Mouse (Mus musculus) right cerebral cortex, adult 18-20 months (tissue): Measurements from ENCODE around the gene Crcp.

Experiments
- DNase-seq: peaks from one replicate; pipeline ENCODE4 v3.0.0; 2022; ENCODE audit warnings: mixed read lengths

Crcp gene

DNA sequence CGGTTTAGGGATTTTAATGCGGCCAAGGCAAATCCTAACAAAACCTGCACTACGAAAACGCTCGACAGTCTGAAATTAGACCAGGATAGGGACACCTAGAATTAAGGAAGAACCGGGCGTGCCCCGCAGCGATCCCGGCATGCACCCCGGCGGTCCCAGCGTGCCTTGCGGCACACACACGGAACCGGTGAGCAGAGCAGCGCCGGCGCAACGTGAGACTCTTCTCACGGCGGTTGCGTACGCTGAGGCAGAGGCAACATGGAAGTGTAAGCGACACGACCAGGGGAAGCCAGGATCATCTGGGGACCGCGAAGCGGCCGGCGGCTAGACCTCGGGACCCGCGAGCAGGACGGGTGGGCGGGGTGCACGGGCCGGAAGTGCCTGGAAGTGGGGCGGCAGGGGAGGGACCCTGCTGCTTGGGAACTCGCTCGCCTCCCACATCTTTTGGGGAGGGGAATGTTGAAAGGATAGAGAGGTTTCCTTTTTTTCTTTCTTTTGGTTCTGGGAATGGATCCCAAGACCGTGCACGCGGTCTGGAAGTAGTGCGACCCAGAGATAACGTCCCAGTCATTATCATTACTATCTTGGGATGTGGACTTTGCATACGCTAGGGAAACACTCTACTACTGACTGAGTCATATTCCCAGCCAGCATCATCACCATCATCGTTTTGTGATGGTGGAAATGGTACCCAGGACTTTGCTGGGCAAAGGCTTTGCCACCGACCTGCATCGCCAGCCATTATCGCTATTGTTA is at the start of gene Crcp, which contains the start of gene Asl:
Crcp (plus strand) TSS at position 149 of the 756 bp plus-strand sequence.
Asl (minus strand) TSS at position 106 of the 756 bp plus-strand sequence.
- DNase-seq, result peak; percentile 93

GRCm38 (mm10) chr5:129980216-129980615 is 48.9 kb upstream of the Crcp start:
- no peak for DNase-seq

DNA sequence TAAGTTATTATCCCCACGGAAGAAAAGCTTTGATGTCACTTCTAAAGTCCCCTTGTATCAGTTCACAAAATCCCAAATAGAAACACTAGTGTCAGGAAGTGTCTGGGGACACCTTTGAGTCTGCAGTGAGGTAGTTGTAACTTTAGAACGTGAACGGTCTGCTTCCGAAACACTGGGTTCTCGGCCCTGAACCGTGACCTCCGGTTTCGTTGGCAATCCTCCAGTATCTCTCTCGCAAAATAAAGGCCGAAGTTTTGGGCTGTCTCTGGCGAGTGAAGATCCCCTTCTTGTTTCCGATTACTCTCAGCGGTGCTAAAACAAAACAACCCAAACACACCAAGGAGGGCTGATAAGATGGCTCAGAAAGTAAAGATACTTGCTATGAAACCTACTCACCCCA is 39.7 kb upstream of the Crcp start:
- no peak for DNase-seq

DNA sequence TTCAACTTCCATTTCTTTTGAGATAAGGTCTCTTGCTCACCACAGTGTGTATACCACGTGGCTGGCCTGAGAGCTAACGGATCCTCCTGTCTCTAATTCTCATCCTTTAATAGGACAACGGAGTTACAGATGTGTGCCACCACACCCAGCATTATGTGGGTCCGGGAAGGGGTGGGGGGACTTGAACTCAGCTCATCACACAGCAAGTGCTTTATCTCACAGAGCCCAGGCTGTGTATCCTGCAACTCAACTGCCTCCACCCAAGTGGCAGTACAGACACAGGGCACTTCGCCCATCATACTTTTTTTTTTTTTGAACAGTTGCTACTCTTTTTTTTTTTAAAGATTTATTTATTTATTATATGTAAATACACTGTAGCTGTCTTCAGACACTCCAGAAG is 37.2 kb upstream of the Crcp start:
- no peak for DNase-seq

GRCm38 (mm10) chr5:129993374-129993773 is 35.7 kb upstream of the Crcp start:
- DNase-seq, result no peak

DNA sequence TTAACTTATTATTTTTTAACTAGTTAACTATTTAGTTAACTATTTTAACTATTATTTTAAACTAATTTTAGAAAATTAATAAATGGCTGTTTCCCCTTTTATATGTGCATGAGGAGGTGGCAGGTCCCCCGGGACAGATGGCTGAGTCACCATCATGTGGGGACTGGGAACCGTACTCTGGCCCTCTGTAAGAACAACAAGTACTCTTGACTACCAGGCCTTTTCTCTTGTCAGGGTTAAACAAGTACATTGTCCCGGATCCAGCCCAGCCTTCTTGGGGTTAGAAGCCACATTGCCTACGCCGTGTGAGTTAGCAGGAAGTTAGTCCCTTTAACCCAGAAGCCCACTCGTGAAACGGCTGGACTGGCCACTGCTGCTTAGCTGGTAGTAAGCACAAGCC is 34.1 kb upstream of the Crcp start:
- DNase-seq, result no peak

GRCm38 (mm10) chr5:129997700-129998099 is 31.4 kb upstream of the Crcp start:
- DNase-seq, result no peak

DNA sequence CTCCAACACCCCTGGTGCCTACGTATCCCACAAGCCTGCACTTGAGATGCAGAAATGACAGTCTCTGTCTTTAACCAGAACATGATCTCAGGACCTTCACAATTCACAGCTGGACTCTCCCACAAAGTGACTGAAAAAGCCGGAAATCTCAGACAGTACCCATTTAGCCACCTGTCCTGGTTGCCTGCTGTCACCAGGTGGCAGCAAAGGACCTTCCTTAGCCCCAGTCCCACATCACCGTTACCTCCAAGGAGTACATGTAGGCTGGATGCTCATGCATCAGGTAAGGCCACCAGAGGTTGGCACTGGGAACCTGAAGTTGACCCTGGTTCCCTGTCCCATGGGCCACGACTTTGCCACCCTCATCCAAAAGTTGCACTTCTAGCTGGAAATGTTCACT is 30.0 kb upstream of the Crcp start:
- peak; percentile 60 for DNase-seq

- DNase-seq, result no peak
Measured at GRCm38 (mm10) chr5:130000735-130001134, 28.4 kb upstream of the Crcp start.

DNA sequence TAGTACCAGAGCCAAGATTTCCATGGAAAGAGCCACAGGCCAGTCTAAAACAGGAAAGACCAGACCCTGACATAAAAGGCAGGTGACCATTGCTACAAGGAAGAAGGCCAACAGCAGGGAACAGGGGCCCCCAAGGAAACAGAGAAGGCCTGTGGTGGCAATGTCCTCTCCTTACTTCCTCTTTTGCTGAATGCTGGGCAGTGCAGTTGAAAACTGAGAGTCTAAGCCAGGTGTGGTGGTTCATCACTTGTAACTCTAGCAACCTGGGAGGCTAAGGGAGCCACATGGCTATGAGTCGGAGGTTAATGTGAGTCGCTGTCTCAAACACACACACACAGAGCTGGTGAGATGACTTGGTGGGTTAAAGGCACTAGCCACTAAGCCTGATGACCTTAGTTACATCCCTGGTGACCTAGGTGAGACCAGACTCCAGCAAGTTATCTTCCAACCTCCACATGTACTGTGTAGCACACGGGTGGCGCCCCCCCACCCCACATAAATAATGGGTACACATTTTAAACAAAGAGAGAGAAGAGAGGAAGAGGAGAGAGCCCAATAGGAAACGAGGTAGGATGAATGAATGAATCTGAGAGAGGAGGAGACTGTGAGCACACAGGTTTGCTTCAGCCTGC is 27.6 kb upstream of the Crcp start:
- DNase-seq, result no peak

DNA sequence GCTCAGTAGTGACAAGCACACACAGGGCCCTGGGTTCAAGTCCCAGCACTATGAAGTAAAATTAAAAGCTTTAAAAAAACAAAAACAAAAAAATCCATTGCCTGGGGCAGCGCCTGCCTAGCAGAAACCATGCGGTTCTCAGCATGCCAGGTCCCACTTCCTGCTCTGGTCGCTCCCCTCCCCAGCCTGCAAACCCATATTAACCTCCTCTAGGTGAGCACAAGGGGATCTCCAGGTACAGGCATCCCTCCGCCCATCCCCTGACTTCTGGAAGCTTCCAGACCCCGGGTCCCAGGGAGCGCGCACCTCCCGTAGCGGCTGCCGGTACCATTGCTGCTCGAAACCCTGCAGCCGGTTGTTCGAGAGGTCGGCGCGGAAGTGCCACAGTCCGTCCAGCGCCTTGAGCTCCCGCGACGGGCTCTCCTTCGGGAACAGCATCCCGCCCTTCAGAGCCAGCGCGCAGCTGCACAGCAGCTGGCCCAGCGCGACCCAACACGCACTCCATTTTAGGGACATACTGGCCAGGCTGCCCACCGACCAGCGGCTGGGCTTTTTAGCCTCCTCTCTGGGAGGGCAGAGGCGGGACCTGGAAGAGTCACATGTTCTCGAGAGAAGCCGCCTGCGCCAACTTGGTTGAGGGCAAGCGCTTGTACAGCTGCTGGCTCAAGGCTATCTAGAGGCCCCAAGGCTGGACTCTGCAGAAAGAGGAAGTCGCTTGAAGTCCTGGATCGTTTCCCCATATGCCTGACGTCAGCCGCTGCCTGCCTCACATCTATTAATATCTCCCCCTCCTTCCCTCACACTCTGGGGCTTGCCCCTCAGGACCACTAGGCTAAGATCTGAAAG is 26.6 kb upstream of the Crcp start, which contains the start of gene Gusb:
Gusb (minus strand) TSS at position 749 of the 846 bp plus-strand sequence.
- DNase-seq, result peak; percentile 70

- no peak for DNase-seq
Measured at GRCm38 (mm10) chr5:130003229-130003628, 25.9 kb upstream of the Crcp start.

DNA sequence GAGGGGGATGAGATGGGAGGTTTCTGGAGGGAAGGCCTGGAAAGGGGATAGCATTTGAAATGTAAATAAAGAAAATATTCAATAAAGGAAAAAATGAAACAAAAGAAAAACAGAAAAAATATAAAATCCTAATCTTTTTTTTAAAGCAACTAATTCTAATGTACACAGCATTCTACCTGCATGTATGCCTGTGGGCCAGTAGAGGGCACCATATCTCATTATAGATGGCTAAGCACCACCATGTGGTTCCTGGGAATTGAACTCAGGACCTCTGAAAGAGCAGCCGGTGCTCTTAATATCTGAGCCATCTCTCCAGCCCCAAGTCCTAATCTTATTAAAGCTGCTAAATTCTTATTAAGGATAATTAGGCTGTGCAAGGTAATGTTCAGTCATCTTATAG is 21.7 kb upstream of the Crcp start:
- DNase-seq, result no peak

GRCm38 (mm10) chr5:130008034-130008590 is 21.0 kb upstream of the Crcp start:
- no peak for DNase-seq

DNA sequence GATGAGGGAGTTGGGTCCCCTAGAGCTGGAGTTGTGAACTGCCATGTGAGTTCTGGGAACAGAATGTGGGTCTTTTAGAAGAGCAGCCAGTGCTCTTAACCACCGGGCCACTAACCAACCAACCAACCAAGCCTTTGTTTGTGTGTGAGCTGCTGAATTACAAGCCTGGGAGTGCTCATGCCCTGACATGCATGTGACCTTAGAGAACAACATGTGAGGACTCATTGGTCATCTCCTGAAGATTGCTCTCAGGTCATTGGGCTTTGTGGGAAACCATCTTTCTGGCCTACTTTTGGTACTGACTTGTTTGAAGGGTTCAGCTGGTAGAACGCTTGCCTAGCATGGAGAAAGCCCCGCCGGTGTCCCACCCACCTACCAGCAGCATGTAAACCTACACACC is 19.3 kb upstream of the Crcp start:
- DNase-seq, result no peak

GRCm38 (mm10) chr5:130010961-130011360 is 18.1 kb upstream of the Crcp start:
- no peak for DNase-seq

GRCm38 (mm10) chr5:130015104-130015503 is 14.0 kb upstream of the Crcp start:
- DNase-seq, result no peak

GRCm38 (mm10) chr5:130019461-130019860 is 9.6 kb upstream of the Crcp start:
- DNase-seq, result no peak

GRCm38 (mm10) chr5:130021361-130021966 is 7.6 kb upstream of the Crcp start:
- DNase-seq, result no peak

DNA sequence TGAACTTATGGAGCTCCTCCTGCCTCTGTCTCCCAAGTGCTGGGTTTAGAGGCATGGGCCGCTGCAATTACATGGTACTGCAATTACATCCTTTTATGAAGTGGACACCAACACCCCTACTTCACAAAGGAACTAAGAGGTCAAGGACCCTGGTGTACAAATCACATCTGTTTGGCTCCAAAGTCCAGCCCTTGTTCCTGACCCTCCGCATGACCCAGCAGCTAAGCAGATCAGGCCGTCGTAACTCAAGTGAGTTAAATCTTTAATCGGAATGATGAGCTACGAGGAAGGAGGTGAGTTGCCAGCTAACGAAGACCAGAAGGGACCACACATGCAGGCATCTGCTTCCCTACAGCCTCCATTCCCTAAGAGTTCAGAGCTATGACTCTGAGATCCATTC is 6.7 kb upstream of the Crcp start:
- no peak for DNase-seq

DNA sequence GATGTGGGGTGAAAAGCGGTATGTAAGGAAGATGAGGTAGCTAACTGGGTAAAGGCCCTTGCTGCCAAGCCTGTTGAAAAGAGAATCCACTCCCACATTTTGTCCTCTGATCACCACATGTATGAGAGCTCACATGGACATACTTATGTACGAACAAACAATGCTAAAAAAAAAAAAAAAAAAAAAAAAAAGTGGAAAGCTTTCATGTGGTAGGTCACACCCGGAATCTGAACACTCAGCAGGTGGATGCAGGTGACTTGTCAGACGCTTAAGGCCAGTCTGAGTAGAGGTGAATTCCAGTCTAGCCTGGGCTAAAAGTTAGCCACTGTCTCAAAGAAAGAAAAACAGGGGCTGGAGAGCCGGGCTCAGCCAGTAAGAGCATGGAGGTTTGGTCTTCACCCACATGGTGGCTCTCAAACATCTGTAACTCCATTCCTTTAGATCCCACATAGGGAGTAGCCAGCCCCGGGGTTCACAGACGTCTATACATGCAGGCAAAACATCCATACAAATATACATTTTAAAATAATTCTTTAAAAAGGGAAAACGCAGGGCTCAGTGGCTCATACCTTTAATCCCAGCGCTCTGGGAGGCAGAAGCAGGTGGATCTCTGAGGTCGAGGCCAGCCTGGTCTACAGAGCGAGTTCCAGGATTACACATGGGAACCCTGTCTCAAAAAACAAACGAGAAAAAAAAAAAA is 5.9 kb upstream of the Crcp start:
- DNase-seq, result no peak
